Mouse (Mus musculus) spleen, postnatal 4 days (tissue): ENCODE data around the gene Fads3.
A peak's percentile ranks its signal among the peaks of the same experiment; 100 is the strongest.

ENCODE experiments used
- DNase-seq, 2 experiments: peaks; one replicate each; pipeline ENCODE4 v3.0.0; 2022; ENCODE audit warnings: low spot score in 2 of 2

The Fads3 gene

GRCm38 (mm10) chr19:10041388-10042148 lies at the start of gene Fads3:
Fads3 (plus strand) TSS chr19:10041569.
- DNase-seq: peak; percentile 76 to 86

GRCm38 (mm10) chr19:9992011-9992958 lies 49.1 kb upstream of the Fads3 start:
- DNase-seq: peak in 1 of 2 experiments; percentile 18

- DNase-seq: peak; percentile 86 to 96
These were observed 48.2 kb upstream of the Fads3 start for GRCm38 (mm10) chr19:9993036-9993656.

DNA sequence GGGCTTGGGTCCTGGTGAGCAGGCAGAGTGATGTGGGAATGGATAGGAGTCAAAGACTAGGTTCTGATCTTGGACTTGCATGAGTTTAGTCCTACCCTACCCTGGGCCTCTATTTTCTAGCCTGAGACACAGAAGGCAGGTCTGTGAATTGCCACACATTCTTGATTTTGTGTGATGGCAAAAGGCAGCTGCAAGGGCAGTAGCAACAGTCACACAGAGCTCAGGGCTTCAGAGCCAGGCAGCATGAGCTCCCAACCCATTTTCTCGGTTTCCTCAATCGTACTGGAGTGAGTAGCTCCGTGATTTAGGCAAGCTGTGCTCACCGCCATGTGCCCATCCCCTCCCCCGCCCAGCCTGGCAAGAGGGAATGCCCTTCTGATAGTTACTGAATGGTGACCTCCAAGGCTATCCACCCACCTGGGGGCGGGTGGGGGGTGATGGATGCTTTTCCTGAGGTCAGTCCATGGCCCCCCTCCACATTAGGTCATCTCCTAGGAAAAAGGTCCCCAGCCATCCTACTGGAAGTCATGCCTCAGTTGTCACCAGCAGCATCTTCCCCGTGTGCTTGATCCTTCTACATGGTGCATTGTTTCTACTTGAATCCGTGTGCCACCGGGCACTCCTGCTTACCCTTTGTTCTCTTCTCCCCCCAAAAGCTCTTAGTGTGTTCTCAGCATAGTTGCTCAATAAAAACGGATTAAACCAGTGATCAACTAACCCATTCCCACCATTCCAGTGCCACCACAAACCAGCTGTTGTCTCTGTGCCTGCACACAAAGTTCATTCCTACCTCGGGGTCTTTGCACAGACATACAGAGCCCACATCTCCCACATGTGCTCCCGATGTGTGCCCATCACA lies 43.9 kb upstream of the Fads3 start:
- no peak for DNase-seq

GRCm38 (mm10) chr19:9998063-9998416 lies 43.3 kb upstream of the Fads3 start:
- no peak for DNase-seq

GRCm38 (mm10) chr19:9998736-9999486 lies 42.5 kb upstream of the Fads3 start:
- peak in 1 of 2 experiments; percentile 55 for DNase-seq

DNA sequence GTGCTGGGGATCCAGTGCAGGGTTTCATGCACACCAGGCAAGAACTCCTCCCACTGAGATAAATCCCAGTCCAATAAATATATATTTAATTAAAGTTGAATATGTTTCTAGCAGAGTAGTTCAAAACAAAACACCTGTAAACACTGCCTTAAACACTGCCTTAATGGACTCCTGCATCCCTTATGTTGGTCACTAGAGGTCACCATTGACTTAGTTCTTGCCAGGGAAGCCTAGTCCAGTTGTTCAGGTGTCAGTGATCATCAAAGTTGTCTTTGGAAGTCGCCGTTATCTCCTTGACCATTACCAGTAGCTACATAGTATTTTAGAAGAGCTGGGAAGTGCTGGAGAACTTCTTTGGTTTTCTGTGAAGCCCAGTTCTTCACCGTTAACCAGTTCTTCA lies 41.0 kb upstream of the Fads3 start:
- peak; percentile 38 to 60 for DNase-seq

GRCm38 (mm10) chr19:10001206-10001969 lies 40.0 kb upstream of the Fads3 start, which contains the start of the genes Best1 and Rab3il1:
Best1 (minus strand) TSS chr19:10001633.
Rab3il1 (plus strand) TSS chr19:10001669.
- DNase-seq: peak in 1 of 2 experiments; percentile 51

DNA sequence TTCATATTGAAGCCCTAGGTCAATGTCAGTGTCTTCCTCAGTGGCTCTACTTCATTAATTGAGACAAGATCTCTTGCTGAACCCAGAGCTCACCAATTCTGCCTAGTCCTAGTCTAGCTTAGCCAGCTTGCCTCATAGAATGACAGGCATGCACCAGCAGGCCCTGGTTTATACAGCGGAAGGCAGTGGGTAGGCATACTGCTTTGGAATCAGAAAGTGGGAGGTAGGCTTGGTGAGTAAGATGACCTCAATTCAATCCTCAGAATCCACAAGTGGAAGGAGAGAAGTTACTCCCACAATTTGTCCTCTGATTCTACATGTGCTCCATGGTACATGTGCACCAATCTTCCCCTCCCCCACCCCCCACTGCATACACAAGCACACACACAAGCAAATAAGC lies 37.7 kb upstream of the Fads3 start:
- no peak for DNase-seq

DNA sequence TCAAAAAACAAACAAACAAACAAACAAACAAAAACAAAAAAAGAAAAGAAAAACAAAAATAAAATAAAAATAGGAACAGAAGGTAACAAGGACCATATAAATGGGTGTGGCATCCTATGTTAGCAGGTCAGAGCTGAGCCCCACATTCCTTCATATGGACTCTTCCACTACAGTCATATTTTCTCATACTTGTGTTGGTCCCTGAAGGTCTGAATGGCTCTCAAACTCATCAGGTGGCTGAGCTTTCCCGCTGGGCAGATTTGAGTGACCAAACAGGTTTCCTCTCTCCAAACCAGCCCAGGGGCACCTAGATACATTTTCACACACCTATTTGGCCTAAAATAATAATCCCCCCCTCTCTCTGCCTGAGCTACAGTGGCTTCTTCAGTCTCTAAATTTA lies 30.0 kb upstream of the Fads3 start:
- DNase-seq: no peak

DNA sequence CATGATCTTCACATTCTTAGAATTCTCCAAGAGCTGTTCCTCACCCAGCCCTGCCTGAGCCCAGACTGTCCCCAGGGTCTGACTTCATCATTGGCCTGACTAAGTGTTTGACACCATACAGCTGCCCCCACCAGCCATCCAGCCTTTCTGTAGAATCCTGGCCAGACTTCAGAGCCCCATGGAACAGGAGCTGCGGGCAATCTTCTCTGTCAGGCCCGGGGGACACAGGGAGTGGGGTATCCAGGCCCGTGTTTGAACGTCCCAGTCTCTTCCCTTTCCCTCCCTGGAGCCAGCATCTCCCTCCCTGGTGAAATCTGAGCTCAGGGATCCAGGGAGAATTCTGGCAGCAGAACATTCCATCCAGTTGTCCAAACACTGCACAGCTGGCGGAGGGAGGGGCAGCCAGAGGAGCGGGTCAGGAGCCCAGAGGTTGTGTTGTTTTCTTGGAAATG lies 28.5 kb upstream of the Fads3 start:
- DNase-seq: no peak

DNA sequence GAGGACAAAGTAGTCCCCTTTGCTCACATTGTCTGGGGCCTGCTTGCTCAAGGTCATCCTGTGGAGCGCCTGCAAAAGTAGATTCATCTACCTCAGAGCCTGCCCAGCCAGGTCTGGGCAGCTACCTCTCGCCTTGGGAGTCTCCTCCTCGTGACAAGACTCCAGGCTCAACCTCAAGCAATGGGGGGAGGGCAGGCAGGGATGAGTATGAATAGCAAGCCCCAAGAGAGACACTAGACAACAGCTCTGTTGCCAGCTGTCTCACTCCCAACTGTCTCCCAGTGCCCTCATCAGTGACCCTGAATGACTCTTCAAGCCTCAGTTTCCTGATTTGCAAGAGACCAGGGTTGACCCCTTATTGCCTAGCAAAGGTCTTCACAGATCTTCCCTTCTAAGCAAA lies 28.0 kb upstream of the Fads3 start:
- DNase-seq: peak in 1 of 2 experiments; percentile 63

DNA sequence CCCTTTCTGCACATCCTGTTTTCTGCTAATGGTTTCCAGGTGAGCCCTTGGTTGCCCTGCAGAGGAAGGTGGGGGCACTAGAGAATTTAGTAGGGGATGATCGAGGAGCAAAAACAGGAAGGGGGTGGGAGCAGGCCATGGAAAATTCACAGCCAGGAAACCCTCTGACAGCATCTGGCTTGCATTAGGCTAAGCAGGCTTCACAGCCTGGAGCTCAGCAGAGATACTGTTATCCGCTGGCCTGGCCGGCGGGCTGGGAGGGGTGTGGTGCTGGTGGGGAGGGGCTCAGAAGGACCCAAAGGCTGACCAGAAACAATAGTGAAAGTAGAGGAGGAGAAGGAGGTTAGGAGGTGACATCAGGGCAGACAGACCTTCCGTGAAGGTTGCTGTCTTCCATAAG lies 27.5 kb upstream of the Fads3 start:
- peak; percentile 57 to 78 for DNase-seq

DNA sequence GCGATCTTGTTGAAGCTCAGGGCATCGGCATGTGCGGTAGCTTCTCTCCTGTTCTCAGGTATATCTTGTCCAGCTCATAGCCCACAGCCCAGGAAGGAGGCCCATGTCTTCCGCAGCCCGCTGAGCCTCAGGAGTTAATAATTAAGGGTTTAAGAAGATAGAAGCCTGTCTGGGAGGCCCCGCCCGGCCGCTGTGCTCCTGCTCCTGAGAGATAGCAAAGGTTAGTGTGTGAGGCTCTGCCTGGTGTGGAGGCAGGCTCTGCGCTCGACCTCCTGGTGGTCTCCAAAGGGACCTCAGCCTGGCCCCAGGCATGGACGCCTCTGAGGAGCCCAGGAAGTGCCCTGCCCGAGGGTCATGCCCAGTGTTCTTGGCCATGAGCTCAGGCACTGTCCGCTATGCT lies 26.5 kb upstream of the Fads3 start:
- DNase-seq: peak; percentile 87 to 90

GRCm38 (mm10) chr19:10015442-10015841 lies 25.9 kb upstream of the Fads3 start:
- no peak for DNase-seq

GRCm38 (mm10) chr19:10016151-10016550 lies 25.2 kb upstream of the Fads3 start:
- DNase-seq: peak; percentile 47 to 69

- DNase-seq: peak; percentile 93 to 96
These were observed 23.5 kb upstream of the Fads3 start for GRCm38 (mm10) chr19:10017637-10018526.

GRCm38 (mm10) chr19:10018527-10018818 lies 22.9 kb upstream of the Fads3 start:
- no peak for DNase-seq
